Mouse (Mus musculus): ENCODE data around the gene Oosp1. TPM values are rescaled to one million over a fixed set of nuclear protein-coding genes. Genes with fewer than 3 reads are reported as not detected.

Gene Oosp1
- total and polyA plus RNA-seq, 3 experiments, result not detected

- Histone ChIP-seq H3K27me3 (ENCODE audit: control insufficient read depth in 1 of 2, insufficient read depth in 2 of 2, low read length in 2 of 2) (peaks cover 3 to 8% of the 10 kb centered on the region in 2 experiments; a peak in 3 of 4 replicates), H3K9me3 (replicated peaks; ENCODE audit: insufficient read depth, low read length) (no peaks in the 10 kb centered on the region), H3K79me2 (ENCODE audit: control insufficient read depth, insufficient read depth, low read length, poor library complexity) (no peaks in the 10 kb centered on the region), H3K27ac (ENCODE audit: control insufficient read depth, low read depth, low read length) (no peak within 1 kb of the TSS), H3K4me3 (ENCODE audit: control insufficient read depth in 1 of 2, insufficient read depth in 1 of 2, low read depth in 2 of 2, low read length in 2 of 2) (no peak within 1 kb of the TSS), H3K4me1 (ENCODE audit: control insufficient read depth in 1 of 2, insufficient read depth in 2 of 2, low read length in 2 of 2) (no peaks in the 10 kb centered on the region), H3K36me3 (ENCODE audit: control insufficient read depth in 1 of 2, insufficient read depth in 2 of 2, low read length in 2 of 2) (no peaks in the 10 kb centered on the region), H3K9ac (ENCODE audit: control insufficient read depth, low read depth, low read length, poor library complexity, severe bottlenecking) (no peak within 1 kb of the TSS)
- TF ChIP-seq BHLHE40 (IDR thresholded peaks at IDR 0.05; ENCODE audit: borderline replicate concordance, low read depth, low read length) (no peak), ZC3H11A (IDR thresholded peaks at IDR 0.05; ENCODE audit: low read depth, low read length) (no peak), POLR2A (IDR thresholded peaks at IDR 0.05; ENCODE audit: control insufficient read depth in 1 of 2, insufficient read depth in 1 of 2, low read depth in 1 of 2, low read length in 2 of 2, poor library complexity in 1 of 2) (no peak)
- no peak for DNase-seq (ENCODE audit: low read depth, low spot score)
Measured at GRCm38 (mm10) chr19:11696755-11697154, 5.8 kb upstream of the Oosp1 start, which contains the start of gene Oosp3. Gene Oosp3, plus strand, starts transcription at chr19:11697055.

- H3K36me3 ChIP-seq (ENCODE audit: control insufficient read depth in 1 of 2, insufficient read depth in 2 of 2, low read length in 2 of 2), result no peaks in the 10 kb centered on the region
- no peak overlapping the region for H3K9ac ChIP-seq (ENCODE audit: control insufficient read depth, low read depth, low read length, poor library complexity, severe bottlenecking)
- H3K27me3 ChIP-seq (ENCODE audit: control insufficient read depth in 1 of 2, insufficient read depth in 2 of 2, low read length in 2 of 2), result peaks cover 1 to 13% of the 10 kb centered on the region in 2 experiments
- no peaks in the 10 kb centered on the region for H3K9me3 ChIP-seq (replicated peaks; ENCODE audit: insufficient read depth, low read length)
- no peak overlapping the region for H3K27ac ChIP-seq (ENCODE audit: control insufficient read depth, low read depth, low read length)
- H3K4me1 ChIP-seq (ENCODE audit: control insufficient read depth in 1 of 2, insufficient read depth in 2 of 2, low read length in 2 of 2), result no peaks in the 10 kb centered on the region
- DNase-seq (ENCODE audit: low read depth, low spot score), result no peak
- no peak for TF ChIP-seq EP300 (IDR thresholded peaks at IDR 0.05; ENCODE audit: low read depth in 1 of 2, low read length in 2 of 2)
- TF ChIP-seq USF1 (IDR thresholded peaks at IDR 0.05; ENCODE audit: low read depth, low read length), result no peak
- TF ChIP-seq TBP (IDR thresholded peaks at IDR 0.05; ENCODE audit: low read depth, low read length), result no peak
- no peak for TF ChIP-seq JUND (IDR thresholded peaks at IDR 0.05; ENCODE audit: low read depth, low read length)
- TF ChIP-seq CHD2 (IDR thresholded peaks at IDR 0.05; ENCODE audit: low read length), result no peak
- TF ChIP-seq CHD1 (IDR thresholded peaks at IDR 0.05; ENCODE audit: low read depth, low read length), result no peak
- no peak for TF ChIP-seq E2F4 (IDR thresholded peaks at IDR 0.05; ENCODE audit: borderline replicate concordance, low read depth, low read length)
- TF ChIP-seq USF2 (IDR thresholded peaks at IDR 0.05; ENCODE audit: borderline replicate concordance in 1 of 2, insufficient read depth in 1 of 2, low read depth in 1 of 2, low read length in 2 of 2), result no peak
- TF ChIP-seq ZNF384 (IDR thresholded peaks at IDR 0.05; ENCODE audit: low read depth, low read length), result no peak
- no peak for TF ChIP-seq RCOR1 (IDR thresholded peaks at IDR 0.05; ENCODE audit: low read depth, low read length)
- no peak for TF ChIP-seq ZC3H11A (IDR thresholded peaks at IDR 0.05; ENCODE audit: low read depth, low read length)
- no peak for TF ChIP-seq KAT2A (conservative IDR thresholded peaks at IDR 0.05; ENCODE audit: low read depth, low read length)
- no peak for TF ChIP-seq NRF1 (IDR thresholded peaks at IDR 0.05; ENCODE audit: insufficient read depth, low read depth, low read length, poor library complexity, severe bottlenecking)
- no peak for TF ChIP-seq NELFE (IDR thresholded peaks at IDR 0.05; ENCODE audit: low read depth, low read length)
- TF ChIP-seq CTCF (IDR thresholded peaks at IDR 0.05 in 2 of 3, conservative IDR thresholded peaks at IDR 0.05 in 1 of 3; ENCODE audit: control insufficient read depth in 1 of 3, insufficient read depth in 1 of 3, low read depth in 2 of 3, low read length in 3 of 3, poor library complexity in 1 of 3, severe bottlenecking in 1 of 3), result no peak
- TF ChIP-seq SMC3 (IDR thresholded peaks at IDR 0.05; ENCODE audit: low read depth, low read length), result no peak
- TF ChIP-seq UBTF (IDR thresholded peaks at IDR 0.05; ENCODE audit: borderline replicate concordance, insufficient read depth, low read depth, low read length), result no peak
- TF ChIP-seq GATA1 (IDR thresholded peaks at IDR 0.05; ENCODE audit: low read depth, low read length), result no peak
- TF ChIP-seq ETS1 (IDR thresholded peaks at IDR 0.05; ENCODE audit: low read depth, low read length), result no peak
- H3K4me3 ChIP-seq (ENCODE audit: control insufficient read depth in 1 of 2, insufficient read depth in 1 of 2, low read depth in 2 of 2, low read length in 2 of 2), result no peak overlapping the region
- H3K79me2 ChIP-seq (ENCODE audit: control insufficient read depth, insufficient read depth, low read length, poor library complexity), result no peaks in the 10 kb centered on the region
Measured at GRCm38 (mm10) chr19:11691454-11691853, 504 bp upstream of the Oosp1 start.
